Mouse (Mus musculus) testis, adult 2 months (tissue): ENCODE results near the gene Timm8a2. TPM values are rescaled to one million over a fixed set of nuclear protein-coding genes. Genes with fewer than 3 reads are reported as not detected.

Experiments used
- H3K27ac ChIP-seq: fragments of 200-500 bp; 2 replicates; pipeline ENCODE4 v1.5.1; 2012; ENCODE audit warnings: low read depth, low read length; ENCODE audit not compliant: control insufficient read depth, insufficient read depth
- H3K27me3 ChIP-seq: fragments of 200-500 bp; 2 replicates; pipeline ENCODE4 v1.6.1; 2012; ENCODE audit warnings: mild to moderate bottlenecking, low read length, moderate library complexity; ENCODE audit not compliant: control insufficient read depth, insufficient read depth
- H3K36me3 ChIP-seq: fragments of 200-500 bp; 2 replicates; pipeline ENCODE4 v1.6.1; 2012; ENCODE audit warnings: mild to moderate bottlenecking, low read length; ENCODE audit not compliant: control insufficient read depth, insufficient read depth
- H3K4me1 ChIP-seq: fragments of 200-500 bp; 2 replicates; pipeline ENCODE4 v1.6.1; 2012; ENCODE audit warnings: low read length; ENCODE audit not compliant: control insufficient read depth, insufficient read depth
- H3K4me3 ChIP-seq: fragments of 200-500 bp; 2 replicates; pipeline ENCODE4 v1.5.1; 2012; ENCODE audit warnings: low read depth, mild to moderate bottlenecking, low read length, moderate library complexity, mixed read lengths; ENCODE audit not compliant: control insufficient read depth
- CTCF ChIP-seq: fragments of 200-500 bp; IDR thresholded peaks from 2 replicates; pipeline ENCODE4 v1.5.1; 2012; ENCODE audit warnings: low read depth, mild to moderate bottlenecking, inconsistent platforms, low read length, moderate library complexity; ENCODE audit not compliant: control insufficient read depth, insufficient read depth, insufficient replicate concordance
- POLR2A ChIP-seq: fragments of 200-500 bp; IDR thresholded peaks from 2 replicates; pipeline ENCODE4 v1.6.1; 2012; ENCODE audit warnings: low read depth, mild to moderate bottlenecking, inconsistent platforms, low read length, moderate library complexity; ENCODE audit not compliant: control insufficient read depth
- polyA plus RNA-seq: library from polyadenylated mRNA; depleted of rRNA; stranded (reverse); fragments of >200 nt; gene quantifications from 2 replicates; pipeline ENCODE4 v1.2.3, GENCODE M21; 2012; rRNA removed

The Timm8a2 gene
- polyA plus RNA-seq: 22.7 and 25.2 TPM in 2 replicates

- no peak within 1 kb of the TSS; the same call in 1 of the 2 replicates for H3K27ac ChIP-seq
- no peaks in the 10 kb centered on the region for H3K4me1 ChIP-seq
- peak within 1 kb of the TSS; percentile 97 for H3K4me3 ChIP-seq
- no peaks in the 10 kb centered on the region for H3K27me3 ChIP-seq
- no peak for TF ChIP-seq CTCF
- TF ChIP-seq POLR2A: peak; percentile 36; the same call in 1 of the 2 replicates
- H3K36me3 ChIP-seq: no peaks in the 10 kb centered on the region
Observed at GRCm38 (mm10) chr14:122034451-122034850, at the start of gene Timm8a2. Timm8a2 (plus strand) TSS chr14:122034674.

GRCm38 (mm10) chr14:121985477-121985876, 49.0 kb upstream of the Timm8a2 start:
- no peak overlapping the region for H3K27ac ChIP-seq
- no peaks in the 10 kb centered on the region for H3K4me1 ChIP-seq
- no peak for TF ChIP-seq CTCF
- no peak for TF ChIP-seq POLR2A
- H3K4me3 ChIP-seq: no peak overlapping the region
- H3K36me3 ChIP-seq: no peaks in the 10 kb centered on the region
- H3K27me3 ChIP-seq: no peaks in the 10 kb centered on the region

GRCm38 (mm10) chr14:121986028-121986427, 48.4 kb upstream of the Timm8a2 start:
- no peaks in the 10 kb centered on the region for H3K36me3 ChIP-seq
- TF ChIP-seq CTCF: no peak
- TF ChIP-seq POLR2A: no peak

GRCm38 (mm10) chr14:121987287-121987686, 47.2 kb upstream of the Timm8a2 start:
- TF ChIP-seq CTCF (no peak), POLR2A (no peak)
- no peak overlapping the region for H3K27ac ChIP-seq
- H3K36me3 ChIP-seq: no peaks in the 10 kb centered on the region
- H3K4me3 ChIP-seq: no peak overlapping the region
- no peaks in the 10 kb centered on the region for H3K27me3 ChIP-seq
- no peaks in the 10 kb centered on the region for H3K4me1 ChIP-seq

More at GRCm38 (mm10) chr14:121986028-121986427, 48.4 kb upstream of the Timm8a2 start:
- Histone ChIP-seq H3K4me3 (no peak overlapping the region), H3K27me3 (no peaks in the 10 kb centered on the region), H3K27ac (no peak overlapping the region), H3K4me1 (no peaks in the 10 kb centered on the region)

- no peaks in the 10 kb centered on the region for H3K4me1 ChIP-seq
- no peak for TF ChIP-seq POLR2A
- TF ChIP-seq CTCF: no peak
- no peak overlapping the region for H3K27ac ChIP-seq
- no peaks in the 10 kb centered on the region for H3K27me3 ChIP-seq
- H3K4me3 ChIP-seq: no peak overlapping the region
- H3K36me3 ChIP-seq: no peaks in the 10 kb centered on the region
Observed at GRCm38 (mm10) chr14:121987691-121988090, 46.8 kb upstream of the Timm8a2 start.

GRCm38 (mm10) chr14:121989331-121989730, 45.1 kb upstream of the Timm8a2 start:
- TF ChIP-seq CTCF (no peak), POLR2A (no peak)
- no peak overlapping the region for H3K4me3 ChIP-seq
- no peaks in the 10 kb centered on the region for H3K36me3 ChIP-seq
- no peaks in the 10 kb centered on the region for H3K4me1 ChIP-seq
- no peak overlapping the region for H3K27ac ChIP-seq
- no peaks in the 10 kb centered on the region for H3K27me3 ChIP-seq

- Histone ChIP-seq H3K4me1 (no peaks in the 10 kb centered on the region), H3K4me3 (no peak overlapping the region), H3K27ac (no peak overlapping the region), H3K36me3 (no peaks in the 10 kb centered on the region), H3K27me3 (no peaks in the 10 kb centered on the region)
- TF ChIP-seq POLR2A (no peak), CTCF (no peak)
Observed at GRCm38 (mm10) chr14:121989869-121990268, 44.6 kb upstream of the Timm8a2 start.

GRCm38 (mm10) chr14:121990897-121991296, 43.6 kb upstream of the Timm8a2 start:
- H3K36me3 ChIP-seq: peaks cover 2% of the 10 kb centered on the region; the same call in 1 of the 2 replicates
- TF ChIP-seq CTCF (no peak), POLR2A (no peak)
- no peak overlapping the region for H3K4me3 ChIP-seq
- no peaks in the 10 kb centered on the region for H3K27me3 ChIP-seq
- H3K4me1 ChIP-seq: no peaks in the 10 kb centered on the region
- H3K27ac ChIP-seq: no peak overlapping the region
